Mouse (Mus musculus) forebrain, embryonic 12.5 days (tissue): ENCODE measurements around the gene Inpp5a. TPM values are rescaled to one million over a fixed set of nuclear protein-coding genes. Genes with fewer than 3 reads are reported as not detected.

Experiments
- ATAC-seq: fragments of 200-750 bp; cut with Nextera tagmentation; 2 replicates; pipeline ENCODE4 v1.8.0; 2017; ENCODE audit warnings: moderate TSS enrichment; ENCODE audit not compliant: low FRiP score
- H3K27ac ChIP-seq: fragments of 300-500 bp; sonication (generic); 2 replicates; pipeline ENCODE4 v1.5.1; 2016; ENCODE audit warnings: mild to moderate bottlenecking
- H3K27me3 ChIP-seq: fragments of 300-500 bp; sonication (generic); 2 replicates; pipeline ENCODE4 v1.6.1; 2016; ENCODE audit warnings: mild to moderate bottlenecking
- H3K36me3 ChIP-seq: fragments of 300-500 bp; sonication (generic); replicated peaks from 2 replicates; pipeline ENCODE4 v1.6.1; 2016; ENCODE audit warnings: mild to moderate bottlenecking
- H3K4me1 ChIP-seq: fragments of 300-500 bp; sonication (generic); 2 replicates; pipeline ENCODE4 v1.6.1; 2016
- H3K4me2 ChIP-seq: fragments of 300-500 bp; sonication (generic); 2 replicates; pipeline ENCODE4 v1.6.1; 2016; ENCODE audit warnings: mild to moderate bottlenecking, moderate library complexity
- H3K4me3 ChIP-seq: fragments of 300-500 bp; sonication (generic); replicated peaks from 2 replicates; pipeline ENCODE4 v1.5.1; 2016; ENCODE audit warnings: mild to moderate bottlenecking
- H3K9ac ChIP-seq: fragments of 300-500 bp; sonication (generic); 2 replicates; pipeline ENCODE4 v1.6.1; 2016; ENCODE audit warnings: mild to moderate bottlenecking
- H3K9me3 ChIP-seq: fragments of 300-500 bp; sonication (generic); 2 replicates; pipeline ENCODE4 v1.6.1; 2016
- WGBS: fragments of 180-500 bp; shearing (Covaris S2); methylation state at CpG from one replicate; pipeline ENCODE4 v1.1.7; 2016; 5-methylcytosine and 5-hydroxymethylcytosine counted together
- polyA plus RNA-seq: library from polyadenylated mRNA; unstranded; fragments of >200 nt; fragmentation: Nextera tagmentation; extraction: Ambion mirVana; gene quantifications from 2 replicates; pipeline ENCODE4 v1.2.1, GENCODE M21; 2016

Inpp5a gene
- polyA plus RNA-seq, 1 experiment from 2014 or later, result 17.3 TPM

GRCm38 (mm10) chr7:139439031-139439430 lies 50.1 kb downstream of the Inpp5a start:
- H3K4me1 ChIP-seq, result peaks cover 23% of the 10 kb centered on the region
- H3K4me3 ChIP-seq, result no peak overlapping the region
- H3K9me3 ChIP-seq, result no peaks in the 10 kb centered on the region
- 70% methylated on average over 3 of the region's 3 CpGs for WGBS
- no peaks in the 10 kb centered on the region for H3K27me3 ChIP-seq
- H3K27ac ChIP-seq, result no peak overlapping the region
- no peak for ATAC-seq
- H3K4me2 ChIP-seq, result no peak overlapping the region
- H3K36me3 ChIP-seq, result no peaks in the 10 kb centered on the region
- H3K9ac ChIP-seq, result no peak overlapping the region

GRCm38 (mm10) chr7:139439922-139440895 lies 51.3 kb downstream of the Inpp5a start:
- WGBS, result 73% methylated on average over 6 of the region's 6 CpGs
- no peak overlapping the region for H3K4me3 ChIP-seq

GRCm38 (mm10) chr7:139441022-139441421 lies 52.1 kb downstream of the Inpp5a start:
- H3K4me2 ChIP-seq, result no peak overlapping the region
- no peaks in the 10 kb centered on the region for H3K27me3 ChIP-seq
- no peak for ATAC-seq
- no peaks in the 10 kb centered on the region for H3K36me3 ChIP-seq
- H3K27ac ChIP-seq, result no peak overlapping the region
- H3K9me3 ChIP-seq, result no peaks in the 10 kb centered on the region
- WGBS, result 28% methylated on average over 5 of the region's 5 CpGs
- H3K4me3 ChIP-seq, result no peak overlapping the region
- H3K9ac ChIP-seq, result no peak overlapping the region
- peaks cover 26% of the 10 kb centered on the region for H3K4me1 ChIP-seq

More at GRCm38 (mm10) chr7:139439922-139440895, 51.3 kb downstream of the Inpp5a start:
- Histone ChIP-seq H3K36me3 (no peaks in the 10 kb centered on the region), H3K27me3 (no peaks in the 10 kb centered on the region), H3K9ac (no peak overlapping the region), H3K9me3 (no peaks in the 10 kb centered on the region), H3K4me1 (peaks cover 26% of the 10 kb centered on the region), H3K27ac (no peak overlapping the region), H3K4me2 (no peak overlapping the region)
- ATAC-seq, result no peak

- Histone ChIP-seq H3K36me3 (no peaks in the 10 kb centered on the region), H3K27ac (no peak overlapping the region), H3K9ac (no peak overlapping the region), H3K9me3 (no peaks in the 10 kb centered on the region), H3K4me2 (no peak overlapping the region), H3K4me3 (no peak overlapping the region), H3K4me1 (peaks cover 26% of the 10 kb centered on the region), H3K27me3 (no peaks in the 10 kb centered on the region)
- ATAC-seq, result no peak
- 87% methylated on average over 10 of the region's 10 CpGs for WGBS
Observed at GRCm38 (mm10) chr7:139441761-139442211, 52.9 kb downstream of the Inpp5a start.

- Histone ChIP-seq H3K4me3 (no peak overlapping the region), H3K9ac (no peak overlapping the region), H3K27me3 (no peaks in the 10 kb centered on the region), H3K9me3 (no peaks in the 10 kb centered on the region), H3K27ac (no peak overlapping the region), H3K4me1 (peaks cover 13% of the 10 kb centered on the region), H3K4me2 (no peak overlapping the region), H3K36me3 (no peaks in the 10 kb centered on the region)
- 81% methylated on average over 8 of the region's 8 CpGs for WGBS
- ATAC-seq, result no peak
Observed at GRCm38 (mm10) chr7:139445621-139446020, 56.7 kb downstream of the Inpp5a start.

GRCm38 (mm10) chr7:139447381-139447780 lies 58.5 kb downstream of the Inpp5a start:
- Histone ChIP-seq H3K27me3 (no peaks in the 10 kb centered on the region), H3K9ac (no peak overlapping the region), H3K4me2 (no peak overlapping the region), H3K27ac (no peak overlapping the region), H3K4me3 (no peak overlapping the region), H3K4me1 (peaks cover 3% of the 10 kb centered on the region; the same call in 1 of the 2 replicates), H3K36me3 (no peaks in the 10 kb centered on the region), H3K9me3 (no peaks in the 10 kb centered on the region)
- no peak for ATAC-seq
- WGBS, result 88% methylated on average over 3 of the region's 3 CpGs

- 92% methylated on average over 16 of the region's 16 CpGs for WGBS
- no peaks in the 10 kb centered on the region for H3K27me3 ChIP-seq
Observed at GRCm38 (mm10) chr7:139450186-139450998, 61.5 kb downstream of the Inpp5a start.

GRCm38 (mm10) chr7:139451711-139452110 lies 62.8 kb downstream of the Inpp5a start:
- 83% methylated on average over 5 of the region's 5 CpGs for WGBS
- Histone ChIP-seq H3K9ac (no peak overlapping the region), H3K4me2 (no peak overlapping the region), H3K4me3 (no peak overlapping the region), H3K4me1 (no peaks in the 10 kb centered on the region; the same call in 1 of the 2 replicates), H3K27ac (no peak overlapping the region), H3K9me3 (no peaks in the 10 kb centered on the region), H3K27me3 (no peaks in the 10 kb centered on the region), H3K36me3 (no peaks in the 10 kb centered on the region)
- no peak for ATAC-seq

More at GRCm38 (mm10) chr7:139450186-139450998, 61.5 kb downstream of the Inpp5a start:
- H3K4me3 ChIP-seq, result no peak overlapping the region
- no peaks in the 10 kb centered on the region for H3K9me3 ChIP-seq
- ATAC-seq, result no peak
- H3K4me1 ChIP-seq, result no peaks in the 10 kb centered on the region
- H3K9ac ChIP-seq, result no peak overlapping the region
- no peak overlapping the region for H3K27ac ChIP-seq
- no peak overlapping the region for H3K4me2 ChIP-seq
- no peaks in the 10 kb centered on the region for H3K36me3 ChIP-seq

- H3K4me1 ChIP-seq, result no peaks in the 10 kb centered on the region; the same call in 1 of the 2 replicates
- H3K9me3 ChIP-seq, result no peaks in the 10 kb centered on the region
- no peak for ATAC-seq
- H3K36me3 ChIP-seq, result no peaks in the 10 kb centered on the region
- no peaks in the 10 kb centered on the region for H3K27me3 ChIP-seq
- H3K4me2 ChIP-seq, result no peak overlapping the region
- H3K9ac ChIP-seq, result no peak overlapping the region
- 73% methylated on average over 2 of the region's 2 CpGs for WGBS
- H3K4me3 ChIP-seq, result no peak overlapping the region
- no peak overlapping the region for H3K27ac ChIP-seq
Observed at GRCm38 (mm10) chr7:139452199-139452598, 63.3 kb downstream of the Inpp5a start.

- H3K27ac ChIP-seq, result no peak overlapping the region
- H3K9ac ChIP-seq, result no peak overlapping the region
- no peak for ATAC-seq
- H3K9me3 ChIP-seq, result no peaks in the 10 kb centered on the region
- H3K36me3 ChIP-seq, result no peaks in the 10 kb centered on the region
- WGBS, result 74% methylated on average over 1 of the region's 1 CpGs
- H3K4me1 ChIP-seq, result no peaks in the 10 kb centered on the region; the same call in 1 of the 2 replicates
- no peak overlapping the region for H3K4me2 ChIP-seq
- H3K27me3 ChIP-seq, result no peaks in the 10 kb centered on the region
- H3K4me3 ChIP-seq, result no peak overlapping the region
Observed at GRCm38 (mm10) chr7:139453198-139453597, 64.3 kb downstream of the Inpp5a start.

- 82% methylated on average over 3 of the region's 3 CpGs for WGBS
- H3K4me3 ChIP-seq, result no peak overlapping the region
- no peak for ATAC-seq
Observed at GRCm38 (mm10) chr7:139454285-139454684, 65.4 kb downstream of the Inpp5a start.

GRCm38 (mm10) chr7:139456759-139457158 lies 67.8 kb downstream of the Inpp5a start:
- no peaks in the 10 kb centered on the region for H3K36me3 ChIP-seq
- H3K27ac ChIP-seq, result no peak overlapping the region
- no peaks in the 10 kb centered on the region for H3K9me3 ChIP-seq
- no peaks in the 10 kb centered on the region; the same call in 1 of the 2 replicates for H3K4me1 ChIP-seq
- H3K4me3 ChIP-seq, result no peak overlapping the region
- no peak overlapping the region for H3K9ac ChIP-seq
- no peak for ATAC-seq
- H3K4me2 ChIP-seq, result no peak overlapping the region
- 63% methylated on average over 6 of the region's 6 CpGs for WGBS
- no peaks in the 10 kb centered on the region for H3K27me3 ChIP-seq

More at GRCm38 (mm10) chr7:139454285-139454684, 65.4 kb downstream of the Inpp5a start:
- H3K9me3 ChIP-seq, result no peaks in the 10 kb centered on the region
- H3K4me1 ChIP-seq, result no peaks in the 10 kb centered on the region; the same call in 1 of the 2 replicates
- H3K27ac ChIP-seq, result no peak overlapping the region
- H3K9ac ChIP-seq, result no peak overlapping the region
- no peak overlapping the region for H3K4me2 ChIP-seq
- H3K27me3 ChIP-seq, result no peaks in the 10 kb centered on the region
- no peaks in the 10 kb centered on the region for H3K36me3 ChIP-seq
